Mouse (Mus musculus): Measurements from ENCODE around the gene Oxa1l. TPM values are rescaled to one million over a fixed set of nuclear protein-coding genes. Genes with fewer than 3 reads are reported as not detected.
"Not testable (repeated sequence)": the region's sequence is repeated elsewhere in the genome, so short reads cannot be mapped to it uniquely, and the experiment has no call there.

Oxa1l gene
- total RNA-seq (2021): 100 to 1,000 TPM; 116 to 125 TPM
- long read RNA-seq, experiment 1, transcript Oxa1l-201 (10 exons, 2,538 nt): major isoform, 98 of 143 reads
- long read RNA-seq, experiment 1, partial matches to known transcripts: 39 of 143 reads
- long read RNA-seq, experiment 1, other reads (novel, unspliced or antisense): 6 of 143 reads
- long read RNA-seq, experiment 2, transcript Oxa1l-201 (10 exons, 2,538 nt): major isoform, 70 of 101 reads
- long read RNA-seq, experiment 2, partial matches to known transcripts: 24 of 101 reads
- long read RNA-seq, experiment 2, other reads (novel, unspliced or antisense): 4 of 101 reads

GRCm38 (mm10) chr14:54360577-54361340, at the start of gene Oxa1l:
Gene Oxa1l (plus strand): TSS chr14:54360834.
- intact Hi-C loops (cut with DNase I): loop anchor here (5.0 kb wide), 4 partner anchors 87 to 123 kb away; partner anchors contain the start of genes Abhd4 and Dad1

GRCm38 (mm10) chr14:54311763-54312162, 48.9 kb upstream of the Oxa1l start:
- intact Hi-C loops (cut with DNase I): no loop called here
- no peak for DNase-seq

More at GRCm38 (mm10) chr14:54360577-54361340, at the start of gene Oxa1l:
- DNase-seq: peak; percentile 95 to 98

GRCm38 (mm10) chr14:54321556-54322376, 38.9 kb upstream of the Oxa1l start:
- intact Hi-C loops (cut with DNase I): no loop called here
- DNase-seq: no peak

- intact Hi-C loops (cut with DNase I): no loop called here
- DNase-seq: no peak
Observed at GRCm38 (mm10) chr14:54324486-54324885, 36.1 kb upstream of the Oxa1l start.

- intact Hi-C loops (cut with DNase I): loop anchor here (1.0 kb wide), 1 partner anchor 89 kb away; no protein-coding TSS in a partner anchor
- no peak for DNase-seq
Observed at GRCm38 (mm10) chr14:54328548-54328947, 32.1 kb upstream of the Oxa1l start.

GRCm38 (mm10) chr14:54329201-54329600, 31.4 kb upstream of the Oxa1l start:
- intact Hi-C loops (cut with DNase I): no loop called here
- no peak for DNase-seq

GRCm38 (mm10) chr14:54331178-54331577, 29.5 kb upstream of the Oxa1l start:
- intact Hi-C loops (cut with DNase I): no loop called here
- no peak for DNase-seq

GRCm38 (mm10) chr14:54332176-54333074, 28.2 kb upstream of the Oxa1l start:
- DNase-seq: no peak
- intact Hi-C loops (cut with DNase I): no loop called here

GRCm38 (mm10) chr14:54333452-54334189, 27.0 kb upstream of the Oxa1l start:
- intact Hi-C loops (cut with DNase I): no loop called here
- peak; percentile 18 to 57 for DNase-seq

- no peak for DNase-seq
- intact Hi-C loops (cut with DNase I): no loop called here
Observed at GRCm38 (mm10) chr14:54340836-54341235, 19.8 kb upstream of the Oxa1l start.

- intact Hi-C loops (cut with DNase I); DNase-seq: not testable (repeated sequence)
Observed at GRCm38 (mm10) chr14:54341807-54342206, 18.8 kb upstream of the Oxa1l start.

- intact Hi-C loops (cut with DNase I): not testable (repeated sequence)
Observed at GRCm38 (mm10) chr14:54350773-54351541, 9.7 kb upstream of the Oxa1l start.

GRCm38 (mm10) chr14:54352314-54352713, 8.3 kb upstream of the Oxa1l start:
- intact Hi-C loops (cut with DNase I): no loop called here
- no peak for DNase-seq

More at GRCm38 (mm10) chr14:54350773-54351541, 9.7 kb upstream of the Oxa1l start:
- DNase-seq: not testable (repeated sequence)

GRCm38 (mm10) chr14:54354406-54354805, 6.2 kb upstream of the Oxa1l start:
- DNase-seq: no peak
- intact Hi-C loops (cut with DNase I): no loop called here

- DNase-seq: no peak
- intact Hi-C loops (cut with DNase I): loop anchor here (5.0 kb wide), 4 partner anchors 84 to 126 kb away; partner anchors contain the start of genes Abhd4 and Dad1
Observed at GRCm38 (mm10) chr14:54363156-54363555, 2.5 kb downstream of the Oxa1l start.

GRCm38 (mm10) chr14:54365026-54365645, 4.5 kb downstream of the Oxa1l start:
- intact Hi-C loops (cut with DNase I): no loop called here
- DNase-seq: no peak

GRCm38 (mm10) chr14:54366581-54366980, 5.9 kb downstream of the Oxa1l start:
- DNase-seq: no peak
- intact Hi-C loops (cut with DNase I): no loop called here

All from heart, postnatal 14 days (tissue).